Mouse (Mus musculus) CH12.LX (cell line): Measurements from ENCODE around the gene Ripply2. TPM values are rescaled to one million over a fixed set of nuclear protein-coding genes. Genes with fewer than 3 reads are reported as not detected.

ENCODE experiments used
- DNase-seq: peaks from one replicate; pipeline ENCODE4 v3.0.0-alpha.2; 2013; ENCODE audit errors: extremely low read depth
- H3K27ac ChIP-seq: 2 replicates; pipeline ENCODE4 v1.5.1; 2012; ENCODE audit warnings: low read depth, mild to moderate bottlenecking, control low read depth, moderate library complexity; ENCODE audit not compliant: insufficient read depth
- H3K27me3 ChIP-seq: replicated peaks from 2 replicates; pipeline ENCODE3; 2012; ENCODE audit warnings: inconsistent platforms
- H3K36me3 ChIP-seq, 2 experiments: replicated peaks in 1 of 2; 2 replicates each; pipeline versions ENCODE3 to v1.6.1; 2012; ENCODE audit warnings: inconsistent platforms in 1 of 2, low read length in 1 of 2, mild to moderate bottlenecking in 1 of 2, mixed read lengths in 1 of 2, moderate library complexity in 1 of 2; ENCODE audit not compliant: control insufficient read depth in 1 of 2, insufficient read depth in 1 of 2
- H3K4me1 ChIP-seq, 2 experiments: 2 replicates each; pipeline ENCODE4 v1.6.1; 2012; ENCODE audit warnings: inconsistent platforms in 1 of 2, moderate library complexity in 1 of 2; ENCODE audit not compliant: insufficient read depth in 2 of 2, control insufficient read depth in 1 of 2
- H3K4me2 ChIP-seq: 2 replicates; pipeline ENCODE4 v1.6.1; 2012; ENCODE audit warnings: low read depth, mild to moderate bottlenecking, control low read depth; ENCODE audit not compliant: poor library complexity, insufficient read depth, severe bottlenecking
- H3K4me3 ChIP-seq, 3 experiments: fragments of 150-350 bp in 1 of 3; sonication (generic) in 1 of 3; replicated peaks in 1 of 3; 2 replicates each; pipeline versions ENCODE3 to v1.5.1; 2011 to 2012; ENCODE audit warnings: low read depth in 2 of 3, low read length in 2 of 3, mild to moderate bottlenecking in 2 of 3, moderate library complexity in 2 of 3, control low read depth in 1 of 3, improper control_type of control experiment in 1 of 3, inconsistent platforms in 1 of 3, mixed read lengths in 1 of 3; ENCODE audit not compliant: poor library complexity in 1 of 3
- H3K79me2 ChIP-seq: replicated peaks from 2 replicates; pipeline ENCODE4 v1.6.1; 2012; ENCODE audit warnings: mild to moderate bottlenecking, moderate library complexity; ENCODE audit not compliant: control insufficient read depth, poor library complexity, insufficient read depth, severe bottlenecking; ENCODE audit errors: extremely low read depth
- H3K9ac ChIP-seq: 2 replicates; pipeline ENCODE4 v1.6.1; 2012; ENCODE audit warnings: low read depth, mild to moderate bottlenecking, control low read depth, moderate library complexity; ENCODE audit not compliant: insufficient read depth
- H3K9me3 ChIP-seq: replicated peaks from 2 replicates; pipeline ENCODE3; 2012; ENCODE audit warnings: low read length, inconsistent platforms, mixed read lengths
- CHD2 ChIP-seq: IDR thresholded peaks from 2 replicates; pipeline ENCODE4 v1.6.1; 2011; ENCODE audit warnings: low read length, improper control_type of control experiment
- E2F4 ChIP-seq: IDR thresholded peaks from 2 replicates; pipeline ENCODE4 v1.6.1; 2011; ENCODE audit warnings: low read depth, low read length, improper control_type of control experiment; ENCODE audit not compliant: insufficient replicate concordance
- ELF1 ChIP-seq: IDR thresholded peaks from 2 replicates; pipeline ENCODE4 v1.6.1; 2014; ENCODE audit warnings: low read depth, mild to moderate bottlenecking, inconsistent platforms, low read length, improper control_type of control experiment
- EP300 ChIP-seq: IDR thresholded peaks from 2 replicates; pipeline ENCODE4 v1.6.1; 2011; ENCODE audit warnings: low read length, improper control_type of control experiment
- HCFC1 ChIP-seq: IDR thresholded peaks from 2 replicates; pipeline ENCODE4 v1.6.1; 2012; ENCODE audit warnings: low read depth, mild to moderate bottlenecking, inconsistent platforms, low read length, improper control_type of control experiment
- JUN ChIP-seq: IDR thresholded peaks from 2 replicates; pipeline ENCODE4 v1.6.1; 2011; ENCODE audit warnings: low read depth, mild to moderate bottlenecking, low read length, improper control_type of control experiment, moderate library complexity; ENCODE audit not compliant: insufficient read depth
- JUND ChIP-seq: conservative IDR thresholded peaks from 2 replicates; pipeline ENCODE4 v1.6.1; 2011; ENCODE audit warnings: low read depth, low read length, improper control_type of control experiment
- KAT2A ChIP-seq: IDR thresholded peaks from 2 replicates; pipeline ENCODE4 v1.6.1; 2012; ENCODE audit warnings: low read length, improper control_type of control experiment, inconsistent platforms; ENCODE audit not compliant: insufficient replicate concordance
- MAFK ChIP-seq: IDR thresholded peaks from 2 replicates; pipeline ENCODE4 v1.6.1; 2011; ENCODE audit warnings: low read length, improper control_type of control experiment; ENCODE audit not compliant: insufficient replicate concordance
- MAX ChIP-seq: IDR thresholded peaks from 2 replicates; pipeline ENCODE4 v1.6.1; 2011; ENCODE audit warnings: low read length, improper control_type of control experiment
- MXI1 ChIP-seq: IDR thresholded peaks from 2 replicates; pipeline ENCODE4 v1.6.1; 2011; ENCODE audit warnings: mild to moderate bottlenecking, low read depth, low read length, improper control_type of control experiment
- NRF1 ChIP-seq: IDR thresholded peaks from 2 replicates; pipeline ENCODE4 v1.6.1; 2014; ENCODE audit warnings: low read depth, mild to moderate bottlenecking, inconsistent platforms, low read length, improper control_type of control experiment, moderate library complexity
- PAX5 ChIP-seq: IDR thresholded peaks from 2 replicates; pipeline ENCODE4 v1.6.1; 2012; ENCODE audit warnings: low read length, inconsistent platforms, mixed read lengths
- SIN3A ChIP-seq: IDR thresholded peaks from 2 replicates; pipeline ENCODE4 v1.6.1; 2012; ENCODE audit warnings: low read length, improper control_type of control experiment, inconsistent platforms
- SMC3 ChIP-seq: IDR thresholded peaks from 2 replicates; pipeline ENCODE4 v1.6.1; 2011; ENCODE audit warnings: low read depth, low read length, improper control_type of control experiment
- USF2 ChIP-seq: conservative IDR thresholded peaks from 2 replicates; pipeline ENCODE4 v1.6.1; 2011; ENCODE audit warnings: low read depth, low read length, improper control_type of control experiment
- ZMIZ1 ChIP-seq: IDR thresholded peaks from 2 replicates; pipeline ENCODE4 v1.6.1; 2012; ENCODE audit warnings: low read depth, mild to moderate bottlenecking, inconsistent platforms, low read length, improper control_type of control experiment
- dilution Hi-C: fragments of 300-500 bp; cut with MboI; formaldehyde crosslinking; loops from 2 replicates; pipeline ENCODE4 v1.14.3; 2020; ENCODE audit warnings: low sequenced_read_pairs; ENCODE audit not compliant: extremely low pct_unique_long_range_greater_than_20kb, extremely low pct_ligation_motif_present
- in situ Hi-C: fragments of 300-500 bp; cut with MboI; formaldehyde crosslinking; loops from 3 replicates; pipeline ENCODE4 v1.14.3; 2019; ENCODE audit warnings: low sequenced_read_pairs, low pct_ligation_motif_present, low pct_unique_long_range_greater_than_20kb, mixed read lengths
- polyA plus RNA-seq: library from polyadenylated mRNA; unstranded; fragments of >175 nt; gene quantifications from 2 replicates; pipeline ENCODE4 v1.2.1, GENCODE M21; 2012; ENCODE audit warnings: low read depth; ENCODE audit not compliant: insufficient read length
- total RNA-seq, 2 experiments: library from RNA; depleted of rRNA; stranded (reverse); fragments of 300-350 nt in 1 of 2; fragments of >200 nt in 1 of 2; gene quantifications; 2 replicates each; pipeline ENCODE4 v1.2.3; 2012 to 2014

The Ripply2 gene
- total and polyA plus RNA-seq, 3 experiments = not detected

DNA sequence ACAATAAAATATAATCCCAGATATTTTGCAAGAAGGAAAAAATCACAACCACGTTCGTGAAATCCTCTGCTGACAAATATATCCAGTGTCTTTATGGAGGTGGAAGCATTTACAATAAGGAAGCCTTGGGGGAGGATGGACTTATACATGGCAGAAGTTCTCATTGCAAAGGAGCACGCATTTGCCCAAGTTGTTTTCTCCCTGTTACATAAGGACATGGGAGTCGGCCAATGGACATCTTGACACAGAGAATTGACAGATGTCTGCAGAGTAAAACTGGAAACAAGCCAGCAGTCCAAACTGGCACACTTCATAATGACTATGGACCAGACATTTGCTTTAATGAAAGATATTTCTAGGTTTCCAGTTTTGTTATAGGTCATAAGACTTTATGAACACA is 38.4 kb upstream of the Ripply2 start:
- in situ Hi-C loops (no loop called here), dilution Hi-C loops (no loop called here)
- no peak for DNase-seq
- Histone ChIP-seq H3K4me1 (peaks cover 6 to 12% of the 10 kb centered on the region in 2 experiments), H3K36me3 (no peaks in the 10 kb centered on the region), H3K9me3 (no peaks in the 10 kb centered on the region), H3K79me2 (no peaks in the 10 kb centered on the region), H3K4me3 (no peak overlapping the region), H3K27me3 (no peaks in the 10 kb centered on the region), H3K9ac (no peak overlapping the region), H3K27ac (no peak overlapping the region)
- TF ChIP-seq JUN = no peak
- no peak for TF ChIP-seq PAX5
- no peak for TF ChIP-seq ZMIZ1
- no peak for TF ChIP-seq CHD2
- TF ChIP-seq MAFK = no peak
- no peak for TF ChIP-seq ELF1
- TF ChIP-seq NRF1 = no peak
- no peak for TF ChIP-seq SIN3A
- no peak for TF ChIP-seq HCFC1
- TF ChIP-seq, all 38 proteins: peak for 0
- H3K4me2 ChIP-seq = no peak overlapping the region

GRCm38 (mm10) chr9:86978257-86978907 is 37.0 kb upstream of the Ripply2 start:
- H3K4me1 ChIP-seq = peaks cover 6 to 12% of the 10 kb centered on the region in 2 experiments
- DNase-seq = no peak
- dilution Hi-C loops = no loop called here
- no peaks in the 10 kb centered on the region for H3K36me3 ChIP-seq
- in situ Hi-C loops = no loop called here
- H3K4me3 ChIP-seq = no peak overlapping the region
- no peak overlapping the region for H3K9ac ChIP-seq
- H3K9me3 ChIP-seq = no peaks in the 10 kb centered on the region
- H3K27ac ChIP-seq = no peak overlapping the region
- TF ChIP-seq USF2 (no peak), EP300 (no peak), SMC3 (no peak), JUND (no peak), MXI1 (no peak), E2F4 (no peak), MAFK (no peak), MAX (no peak), KAT2A (no peak)
- H3K27me3 ChIP-seq = no peaks in the 10 kb centered on the region
- no peak overlapping the region for H3K4me2 ChIP-seq
- no peaks in the 10 kb centered on the region for H3K79me2 ChIP-seq
